Comparison of ENCODE assay signal across 21 mouse cellular contexts in genomic region chr8:86758651-86759050, GRCm38 (mm10). TPM values are rescaled to one million over a fixed set of nuclear protein-coding genes. Genes with fewer than 3 reads are reported as not detected.
DNase-seq lines count a peak whose midpoint lies in the region; ATAC-seq and TF ChIP-seq lines count a peak whose summit lies in the region.
"Had no signal": no experiment of that assay in that cellular context is flagged by ENCODE, and none has a peak within 500 bp of the region (broad histone marks: within the 10 kb centered on the region; RNA-seq: fewer than 3 reads in every experiment).

No protein-coding gene starts in this region.

- intact Hi-C loops in gastrocnemius, postnatal 36 days (cut with DNase I), result no loop called here

- H3K9me3 ChIP-seq in lung, embryonic 16.5 days (ENCODE audit: control insufficient read depth, low read length), result no peaks in the 10 kb centered on the region
- H3K9me3 ChIP-seq in intestine, embryonic 16.5 days (ENCODE audit: control insufficient read depth, low read length), result no peaks in the 10 kb centered on the region
- H3K9me3 ChIP-seq in liver, postnatal 0 days (ENCODE audit: low read length), result no peaks in the 10 kb centered on the region
- H3K9me3 ChIP-seq: embryonic facial prominence, embryonic 12.5 days; heart, embryonic 10.5 days; hindbrain, embryonic 10.5 days; limb, embryonic 10.5 days had no signal

- no peak overlapping the region for H3K4me2 ChIP-seq in lung, embryonic 16.5 days (ENCODE audit: low read depth, low read length)
- H3K4me2 ChIP-seq in intestine, embryonic 16.5 days (ENCODE audit: low read depth, low read length), result no peak overlapping the region
- no peak overlapping the region for H3K4me2 ChIP-seq in liver, postnatal 0 days (ENCODE audit: low read depth, low read length)
- H3K4me2 ChIP-seq: embryonic facial prominence, embryonic 12.5 days had no signal

- H3K27me3 ChIP-seq in lung, embryonic 16.5 days (ENCODE audit: control insufficient read depth, insufficient read depth, low read depth, low read length), result no peaks in the 10 kb centered on the region
- 0 out of 2 replicates have a peak, but pooled peaks cover 5% of the 10 kb centered on the region for H3K27me3 ChIP-seq in intestine, embryonic 16.5 days (replicated peaks; ENCODE audit: control insufficient read depth, insufficient read depth, low read length)
- H3K27me3 ChIP-seq in liver, postnatal 0 days (ENCODE audit: insufficient read depth, low read length), result peaks cover 3% of the 10 kb centered on the region; the same call in 1 of the 2 replicates
- H3K27me3 ChIP-seq: Patski had no signal

- DNase-seq in lung, adult 18-20 months, result no peak
- no peak for DNase-seq in liver, postnatal 0 days
- DNase-seq in gastrocnemius, postnatal 36 days, result no peak
- DNase-seq in cerebellum, postnatal 25 days, result no peak
- no peak for DNase-seq in yolk sac, embryonic 10.5 days (ENCODE audit: low spot score)
- DNase-seq: adrenal gland, postnatal 36 days; cerebellum, adult 18-20 months; gastrocnemius, postnatal 14 days; kidney, postnatal 25 days; layer of hippocampus, adult 9-11 months; lung, adult 2 months; right cerebral cortex, postnatal 14 days had no signal

- H3K4me3 ChIP-seq in lung, embryonic 16.5 days (ENCODE audit: low read length), result no peak overlapping the region
- no peak overlapping the region for H3K4me3 ChIP-seq in intestine, embryonic 16.5 days (ENCODE audit: low read length)
- no peak overlapping the region for H3K4me3 ChIP-seq in liver, postnatal 0 days (ENCODE audit: low read depth, low read length)
- H3K4me3 ChIP-seq: embryonic facial prominence, embryonic 12.5 days; heart, embryonic 10.5 days; hindbrain, embryonic 10.5 days; limb, embryonic 10.5 days had no signal

- no peak for TF ChIP-seq CTCF in liver, postnatal 0 days (IDR thresholded peaks at IDR 0.05; ENCODE audit: low read depth)

- H3K9ac ChIP-seq in lung, embryonic 16.5 days (ENCODE audit: low read length), result no peak overlapping the region
- H3K9ac ChIP-seq in intestine, embryonic 16.5 days (ENCODE audit: low read depth, low read length), result no peak overlapping the region
- H3K9ac ChIP-seq in liver, postnatal 0 days (replicated peaks), result no peak overlapping the region
- H3K9ac ChIP-seq: embryonic facial prominence, embryonic 12.5 days had no signal

- WGBS in lung, embryonic 16.5 days, result 46% methylated on average over 3 of the region's 3 CpGs
- 62% methylated on average over 3 of the region's 3 CpGs for WGBS in intestine, embryonic 16.5 days
- WGBS in liver, postnatal 0 days (ENCODE audit: insufficient replicate concordance), result 39% methylated on average over 3 of the region's 3 CpGs

- peak; percentile 26; the same call in 1 of the 2 replicates for ATAC-seq in lung, embryonic 16.5 days (ENCODE audit: low read depth)
- peak; percentile 60 for ATAC-seq in intestine, embryonic 16.5 days
- ATAC-seq in liver, postnatal 0 days, result peak; percentile 55
- ATAC-seq: forebrain, embryonic 14.5 days; hindbrain, postnatal 0 days; Patski had no signal

- no peak for TF ChIP-seq EP300 in liver, postnatal 0 days (IDR thresholded peaks at IDR 0.05; ENCODE audit: low read depth)

- H3K36me3 ChIP-seq in lung, embryonic 16.5 days (ENCODE audit: control insufficient read depth, insufficient read depth, low read length), result no peaks in the 10 kb centered on the region
- no peaks in the 10 kb centered on the region for H3K36me3 ChIP-seq in intestine, embryonic 16.5 days (ENCODE audit: control insufficient read depth, insufficient read depth, low read length)
- no peaks in the 10 kb centered on the region for H3K36me3 ChIP-seq in liver, postnatal 0 days (replicated peaks; ENCODE audit: insufficient read depth, low read length)
- H3K36me3 ChIP-seq: embryonic facial prominence, embryonic 12.5 days; heart, embryonic 10.5 days; hindbrain, embryonic 10.5 days; limb, embryonic 10.5 days had no signal

- H3K4me1 ChIP-seq in lung, embryonic 16.5 days (replicated peaks; ENCODE audit: control insufficient read depth, insufficient read depth, low read length), result peaks cover 13% of the 10 kb centered on the region
- peaks cover 7% of the 10 kb centered on the region for H3K4me1 ChIP-seq in intestine, embryonic 16.5 days (ENCODE audit: control insufficient read depth, insufficient read depth, low read length)
- peaks cover 13% of the 10 kb centered on the region for H3K4me1 ChIP-seq in liver, postnatal 0 days (ENCODE audit: insufficient read depth)
- H3K4me1 ChIP-seq: embryonic facial prominence, embryonic 12.5 days had no signal

- peak overlapping the region; percentile 71 for H3K27ac ChIP-seq in lung, embryonic 16.5 days (ENCODE audit: low read length)
- no peak overlapping the region for H3K27ac ChIP-seq in intestine, embryonic 16.5 days (ENCODE audit: low read length)
- H3K27ac ChIP-seq in liver, postnatal 0 days (ENCODE audit: low read depth), result no peak overlapping the region
- H3K27ac ChIP-seq: embryonic facial prominence, embryonic 12.5 days; heart, embryonic 10.5 days; hindbrain, embryonic 10.5 days; hindbrain, postnatal 0 days; limb, embryonic 10.5 days had no signal

RNA-seq across cellular contexts. Expression of gene Siah1a, which starts 12.9 kb away (rescaled TPM):
- polyA plus RNA-seq in lung, embryonic 16.5 days (2015; fragmentation: Nextera tagmentation; extraction: Ambion mirVana), result 31.5 and 39.5 TPM in 2 replicates
- polyA plus RNA-seq in intestine, embryonic 16.5 days (2015; fragmentation: Nextera tagmentation; extraction: Ambion mirVana), result 16.3 and 21.7 TPM in 2 replicates
- polyA plus RNA-seq in liver, postnatal 0 days (2015; fragmentation: Nextera tagmentation; extraction: Ambion mirVana), result 11.7 and 13.7 TPM in 2 replicates
- total RNA-seq in gastrocnemius, postnatal 36 days (2021), result 10 to 100 TPM in 1 of 2 experiments, 1 to 10 TPM in 1; 9.6 to 10.8 TPM

RNA-seq across cellular contexts. Expression of gene Gm10638, which starts 13.2 kb away (rescaled TPM):
- 2.5 and 3.3 TPM in 2 replicates for polyA plus RNA-seq in lung, embryonic 16.5 days (2015; fragmentation: Nextera tagmentation; extraction: Ambion mirVana)
- polyA plus RNA-seq in intestine, embryonic 16.5 days (2015; fragmentation: Nextera tagmentation; extraction: Ambion mirVana), result 0.91 and 2.1 TPM in 2 replicates
- 1.7 and 1.8 TPM in 2 replicates for polyA plus RNA-seq in liver, postnatal 0 days (2015; fragmentation: Nextera tagmentation; extraction: Ambion mirVana)
- total RNA-seq in gastrocnemius, postnatal 36 days (2021), result 1 to 10 TPM; 3.9 to 7.0 TPM
- total RNA-seq: hindbrain, postnatal 0 days had no signal
